Mouse (Mus musculus) forebrain, embryonic 11.5 days (tissue): ENCODE data around the gene Cfap54. TPM values are rescaled to one million over a fixed set of nuclear protein-coding genes. Genes with fewer than 3 reads are reported as not detected.

Source experiments
- ATAC-seq: fragments of 200-750 bp; cut with Nextera tagmentation; replicated peaks from 2 replicates; pipeline ENCODE4 v1.8.0; 2017; ENCODE audit warnings: moderate TSS enrichment; ENCODE audit not compliant: low FRiP score
- DNase-seq: peaks from one replicate; pipeline ENCODE4 v3.0.0-alpha.2; 2017; ENCODE audit warnings: low spot score
- H3K27ac ChIP-seq: fragments of 300-500 bp; sonication (generic); 2 replicates; pipeline ENCODE4 v1.5.1; 2014; ENCODE audit warnings: low read depth, low read length
- H3K27me3 ChIP-seq: fragments of 300-500 bp; sonication (generic); 2 replicates; pipeline ENCODE4 v1.6.1; 2014; ENCODE audit warnings: mild to moderate bottlenecking, low read length, mixed read lengths; ENCODE audit not compliant: control insufficient read depth, insufficient read depth
- H3K36me3 ChIP-seq: fragments of 300-500 bp; sonication (generic); 2 replicates; pipeline ENCODE4 v1.6.1; 2014; ENCODE audit warnings: mild to moderate bottlenecking, low read length, moderate library complexity, mixed read lengths; ENCODE audit not compliant: control insufficient read depth, insufficient read depth
- H3K4me1 ChIP-seq: fragments of 300-500 bp; sonication (generic); replicated peaks from 2 replicates; pipeline ENCODE4 v1.6.1; 2014; ENCODE audit warnings: low read length, mixed read lengths; ENCODE audit not compliant: control insufficient read depth, insufficient read depth
- H3K4me2 ChIP-seq: fragments of 300-500 bp; sonication (generic); 2 replicates; pipeline ENCODE4 v1.6.1; 2014; ENCODE audit warnings: low read depth, mild to moderate bottlenecking, low read length, moderate library complexity, mixed read lengths; ENCODE audit not compliant: severe bottlenecking
- H3K4me3 ChIP-seq: fragments of 300-500 bp; sonication (generic); 2 replicates; pipeline ENCODE4 v1.5.1; 2014; ENCODE audit warnings: low read depth, low read length
- H3K9ac ChIP-seq: fragments of 300-500 bp; sonication (generic); 2 replicates; pipeline ENCODE4 v1.6.1; 2014; ENCODE audit warnings: low read length
- H3K9me3 ChIP-seq: fragments of 300-500 bp; sonication (generic); 2 replicates; pipeline ENCODE4 v1.6.1; 2016; ENCODE audit warnings: low read length, mixed read lengths; ENCODE audit not compliant: control insufficient read depth
- WGBS: fragments of 180-500 bp; shearing (Covaris S2); extraction: QIAGEN DNeasy Blood & Tissue Kit; methylation state at CpG from one replicate; pipeline ENCODE4 v1.1.7; 2014; 5-methylcytosine and 5-hydroxymethylcytosine counted together
- polyA plus RNA-seq: library from polyadenylated mRNA; unstranded; fragments of >200 nt; fragmentation: Nextera tagmentation; extraction: Ambion mirVana; gene quantifications from 2 replicates; pipeline ENCODE4 v1.2.1, GENCODE M21; 2014

Cfap54 gene
- polyA plus RNA-seq, 1 experiment from 2014 or later, result 1.5 TPM

DNA sequence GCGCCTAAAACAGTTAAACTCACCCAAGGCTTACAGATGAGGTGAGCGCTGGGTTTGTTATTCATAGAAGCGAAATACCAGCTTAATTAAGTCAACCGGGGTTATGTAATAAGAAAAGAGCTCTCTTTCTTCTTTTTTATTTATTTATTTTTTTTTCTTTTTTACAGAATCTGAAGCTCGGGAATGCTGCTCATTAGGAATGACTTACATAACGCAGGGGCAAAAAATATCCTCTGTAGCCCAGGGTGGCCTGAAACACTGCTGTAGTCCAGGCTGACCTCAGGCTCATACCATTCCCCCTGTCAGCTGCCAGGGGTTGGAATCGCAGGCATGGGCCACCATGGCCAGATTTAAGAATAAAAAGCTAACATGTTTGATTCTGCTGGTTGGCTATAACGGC, 5.6 kb downstream of the Cfap54 start:
- no peak for DNase-seq
- H3K27me3 ChIP-seq, result no peaks in the 10 kb centered on the region
- no peaks in the 10 kb centered on the region for H3K9me3 ChIP-seq
- no peaks in the 10 kb centered on the region for H3K36me3 ChIP-seq
- H3K4me2 ChIP-seq, result no peak overlapping the region
- no peak for ATAC-seq
- WGBS, result 70% methylated on average over 8 of the region's 8 CpGs
- no peak overlapping the region for H3K27ac ChIP-seq
- H3K4me1 ChIP-seq, result no peaks in the 10 kb centered on the region; the same call in 1 of the 2 replicates
- no peak overlapping the region for H3K9ac ChIP-seq
- no peak overlapping the region for H3K4me3 ChIP-seq

GRCm38 (mm10) chr10:93072769-93073168, 8.6 kb downstream of the Cfap54 start:
- no peak for ATAC-seq
- H3K27ac ChIP-seq, result no peak overlapping the region
- H3K4me1 ChIP-seq, result no peaks in the 10 kb centered on the region; the same call in 1 of the 2 replicates
- H3K9ac ChIP-seq, result no peak overlapping the region
- no peak overlapping the region for H3K4me3 ChIP-seq
- no peaks in the 10 kb centered on the region for H3K27me3 ChIP-seq
- DNase-seq, result no peak
- H3K36me3 ChIP-seq, result no peaks in the 10 kb centered on the region
- no peak overlapping the region for H3K4me2 ChIP-seq
- no peaks in the 10 kb centered on the region for H3K9me3 ChIP-seq
- WGBS, result 83% methylated on average over 2 of the region's 2 CpGs

DNA sequence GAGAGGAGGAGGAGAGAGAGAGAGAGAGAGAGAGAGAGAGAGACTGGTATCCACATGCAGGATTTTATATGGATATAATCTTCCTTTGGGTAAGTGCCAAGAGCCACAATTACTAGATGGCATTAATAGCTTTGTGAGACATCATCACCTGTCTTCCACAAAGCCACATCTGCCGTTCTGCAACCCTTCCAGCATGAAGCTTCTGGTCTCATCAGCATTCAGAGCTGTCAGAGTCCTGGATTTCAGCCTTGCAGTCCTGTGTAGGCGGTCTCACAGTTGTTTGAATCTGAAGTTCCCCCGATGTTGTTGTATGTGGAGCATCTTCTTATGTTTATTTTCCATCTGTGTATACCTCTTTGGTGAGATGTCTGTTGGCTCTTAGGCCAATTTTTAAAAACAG, 9.7 kb downstream of the Cfap54 start:
- DNase-seq (no peak), ATAC-seq (no peak)
- H3K9me3 ChIP-seq, result no peaks in the 10 kb centered on the region
- H3K27ac ChIP-seq, result no peak overlapping the region
- 86% methylated on average over 3 of the region's 3 CpGs for WGBS
- no peaks in the 10 kb centered on the region for H3K36me3 ChIP-seq
- H3K9ac ChIP-seq, result no peak overlapping the region
- H3K4me1 ChIP-seq, result no peaks in the 10 kb centered on the region
- no peak overlapping the region for H3K4me2 ChIP-seq
- no peak overlapping the region for H3K4me3 ChIP-seq
- H3K27me3 ChIP-seq, result no peaks in the 10 kb centered on the region

DNA sequence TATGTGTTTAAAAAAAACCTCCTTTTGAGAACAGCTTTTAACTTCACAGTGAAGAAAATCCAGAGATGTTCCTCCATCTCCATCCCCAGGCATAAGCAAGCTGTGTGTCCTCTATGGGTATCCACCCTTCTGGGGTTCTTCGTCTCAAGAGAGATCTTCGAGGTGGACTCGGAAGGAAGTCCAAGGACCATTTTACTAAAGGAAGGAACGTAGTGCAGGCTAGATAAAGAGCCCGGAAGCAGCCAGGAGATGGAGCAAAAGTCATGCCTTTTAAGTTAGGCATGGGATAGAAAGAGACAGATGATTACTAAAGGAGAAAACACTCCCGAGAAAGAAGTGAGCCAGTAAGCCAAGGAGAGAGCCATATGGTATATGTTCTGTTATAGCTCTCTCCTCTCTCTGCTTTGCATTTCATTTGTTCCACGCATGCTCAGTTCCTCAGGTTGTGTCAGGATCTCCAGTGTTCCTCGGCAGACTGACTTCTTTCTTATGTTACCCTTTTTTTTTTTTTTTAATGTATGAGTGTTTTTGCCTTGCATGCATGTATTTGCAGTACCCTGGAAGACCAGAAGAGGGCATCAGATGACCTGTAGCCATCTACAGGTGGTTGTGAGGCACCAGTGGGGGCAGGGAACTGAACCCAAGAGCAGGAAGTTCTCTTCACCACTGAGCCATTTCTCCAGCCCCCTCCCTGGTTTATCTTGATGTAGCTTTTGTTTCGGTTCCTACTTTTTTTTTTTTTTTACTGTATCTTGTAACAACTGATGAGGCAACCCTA, 11.1 kb downstream of the Cfap54 start:
- Histone ChIP-seq H3K4me2 (no peak overlapping the region), H3K9me3 (no peaks in the 10 kb centered on the region), H3K4me3 (no peak overlapping the region), H3K27ac (no peak overlapping the region), H3K27me3 (no peaks in the 10 kb centered on the region), H3K4me1 (no peaks in the 10 kb centered on the region), H3K9ac (no peak overlapping the region), H3K36me3 (no peaks in the 10 kb centered on the region)
- no peak for ATAC-seq
- DNase-seq, result no peak
- WGBS, result 76% methylated on average over 9 of the region's 9 CpGs

DNA sequence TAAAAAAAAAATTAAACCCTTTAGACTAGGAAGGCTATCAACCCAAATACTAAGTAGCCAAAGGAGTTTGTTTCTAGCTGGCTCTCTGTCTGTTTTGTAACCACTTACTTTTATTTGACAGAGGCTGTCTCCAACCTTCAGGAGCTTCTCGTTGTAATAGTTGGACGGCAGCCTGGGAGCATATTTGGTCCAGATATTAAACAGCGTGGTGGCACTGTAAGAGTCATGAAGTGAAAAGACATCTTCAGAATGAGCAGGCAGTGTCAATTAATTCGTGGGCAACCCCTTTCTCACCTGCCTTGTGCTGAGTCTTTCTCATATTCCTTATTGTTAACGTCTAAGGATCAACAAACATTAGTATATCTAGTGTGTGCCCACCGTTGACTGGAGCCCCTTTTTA, 11.7 kb downstream of the Cfap54 start:
- no peak overlapping the region for H3K9ac ChIP-seq
- H3K27ac ChIP-seq, result no peak overlapping the region
- ATAC-seq (no peak), DNase-seq (no peak)
- no peak overlapping the region for H3K4me2 ChIP-seq
- H3K36me3 ChIP-seq, result no peaks in the 10 kb centered on the region
- no peaks in the 10 kb centered on the region for H3K27me3 ChIP-seq
- no peak overlapping the region for H3K4me3 ChIP-seq
- H3K4me1 ChIP-seq, result no peaks in the 10 kb centered on the region
- H3K9me3 ChIP-seq, result no peaks in the 10 kb centered on the region
- 82% methylated on average over 6 of the region's 6 CpGs for WGBS

GRCm38 (mm10) chr10:93069041-93069679, 12.3 kb downstream of the Cfap54 start:
- no peak for ATAC-seq
- H3K36me3 ChIP-seq, result no peaks in the 10 kb centered on the region
- DNase-seq, result no peak
- WGBS, result 84% methylated on average over 6 of the region's 6 CpGs
- H3K27me3 ChIP-seq, result no peaks in the 10 kb centered on the region
- no peaks in the 10 kb centered on the region for H3K4me1 ChIP-seq
- H3K27ac ChIP-seq, result no peak overlapping the region
- no peak overlapping the region for H3K4me3 ChIP-seq
- no peak overlapping the region for H3K9ac ChIP-seq
- no peak overlapping the region for H3K4me2 ChIP-seq
- H3K9me3 ChIP-seq, result no peaks in the 10 kb centered on the region

DNA sequence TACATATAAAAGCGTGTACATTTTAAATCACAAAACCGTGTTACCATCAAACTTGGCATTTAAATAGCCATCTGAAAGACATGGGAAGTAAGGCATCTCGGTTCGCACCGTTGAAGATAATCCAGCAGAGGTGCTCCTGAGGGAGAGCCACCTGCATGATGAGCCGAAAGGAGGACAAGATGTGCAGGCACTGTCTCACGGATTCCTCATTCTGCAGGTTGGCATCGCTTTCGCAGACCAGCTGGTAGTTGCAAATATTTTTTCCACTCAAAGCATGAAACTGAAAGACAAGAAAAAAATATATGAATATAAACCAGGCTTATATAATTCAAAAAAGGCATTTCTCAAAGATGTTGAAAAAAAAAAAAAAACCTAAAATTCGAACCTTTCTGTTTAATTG, 16.4 kb downstream of the Cfap54 start:
- no peak overlapping the region for H3K4me3 ChIP-seq
- H3K9me3 ChIP-seq, result no peaks in the 10 kb centered on the region
- no peaks in the 10 kb centered on the region for H3K36me3 ChIP-seq
- H3K27ac ChIP-seq, result no peak overlapping the region
- H3K9ac ChIP-seq, result no peak overlapping the region
- no peak for ATAC-seq
- H3K4me1 ChIP-seq, result no peaks in the 10 kb centered on the region
- DNase-seq, result no peak
- H3K4me2 ChIP-seq, result no peak overlapping the region
- 86% methylated on average over 10 of the region's 10 CpGs for WGBS
- H3K27me3 ChIP-seq, result no peaks in the 10 kb centered on the region

DNA sequence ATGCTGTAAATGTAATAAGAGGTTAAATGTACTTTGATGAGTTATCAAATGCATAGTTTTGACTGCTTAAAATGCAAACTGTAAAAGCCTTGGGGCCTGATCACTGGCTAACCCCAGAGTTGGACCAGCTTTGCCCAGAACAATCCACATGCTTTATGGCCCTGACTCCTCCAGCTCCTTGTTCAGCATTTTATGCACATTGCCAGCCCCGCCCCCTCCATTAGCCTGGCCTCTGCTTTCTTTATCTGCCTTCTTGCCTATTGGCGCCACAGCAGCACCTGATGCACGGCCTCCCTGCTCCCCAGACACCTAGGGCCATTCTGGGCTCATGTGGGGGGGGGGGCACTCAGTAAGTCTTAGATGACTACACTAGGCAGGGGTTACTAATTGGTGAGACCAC, 17.8 kb downstream of the Cfap54 start:
- no peaks in the 10 kb centered on the region for H3K36me3 ChIP-seq
- H3K27me3 ChIP-seq, result no peaks in the 10 kb centered on the region
- no peaks in the 10 kb centered on the region for H3K9me3 ChIP-seq
- H3K4me3 ChIP-seq, result no peak overlapping the region
- no peak overlapping the region for H3K4me2 ChIP-seq
- ATAC-seq (no peak), DNase-seq (no peak)
- H3K27ac ChIP-seq, result no peak overlapping the region
- H3K4me1 ChIP-seq, result no peaks in the 10 kb centered on the region
- H3K9ac ChIP-seq, result no peak overlapping the region
- WGBS, result 72% methylated on average over 3 of the region's 3 CpGs

DNA sequence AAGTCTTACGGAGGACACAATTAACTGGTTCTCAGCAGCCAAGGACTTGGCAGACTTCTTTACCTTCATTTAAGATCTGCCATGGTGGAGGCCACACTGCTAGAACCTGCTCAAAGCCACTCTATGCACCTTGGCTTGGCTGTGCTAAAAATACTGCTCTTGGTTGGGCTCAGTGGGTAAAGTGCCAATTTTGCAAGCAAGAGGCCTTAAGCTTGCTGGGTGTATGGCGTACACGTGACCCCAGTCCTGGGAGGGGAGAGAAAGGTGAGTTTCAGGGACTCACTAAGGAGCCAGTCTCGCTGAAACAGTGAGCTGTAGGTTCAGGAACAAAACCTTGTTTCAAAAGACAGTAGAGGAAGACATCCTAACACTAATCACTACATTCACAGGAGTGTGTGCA, 19.0 kb downstream of the Cfap54 start:
- DNase-seq (no peak), ATAC-seq (no peak)
- Histone ChIP-seq H3K36me3 (no peaks in the 10 kb centered on the region), H3K4me3 (no peak overlapping the region), H3K27me3 (no peaks in the 10 kb centered on the region), H3K4me1 (no peaks in the 10 kb centered on the region), H3K9me3 (no peaks in the 10 kb centered on the region), H3K4me2 (no peak overlapping the region), H3K27ac (no peak overlapping the region), H3K9ac (no peak overlapping the region)
- 84% methylated on average over 4 of the region's 4 CpGs for WGBS
